Mouse (Mus musculus) lung, postnatal 14 days (tissue): ENCODE measurements around the gene Gm37240.

Source experiments
- DNase-seq: peaks from one replicate; pipeline ENCODE4 v3.0.0; 2021

Gene Gm37240

GRCm38 (mm10) chr3:85163396-85163795 is 723.9 kb downstream of the Gm37240 start:
- DNase-seq: no peak

- no peak for DNase-seq
Measured at GRCm38 (mm10) chr3:85162430-85162829, 724.9 kb downstream of the Gm37240 start.

DNA sequence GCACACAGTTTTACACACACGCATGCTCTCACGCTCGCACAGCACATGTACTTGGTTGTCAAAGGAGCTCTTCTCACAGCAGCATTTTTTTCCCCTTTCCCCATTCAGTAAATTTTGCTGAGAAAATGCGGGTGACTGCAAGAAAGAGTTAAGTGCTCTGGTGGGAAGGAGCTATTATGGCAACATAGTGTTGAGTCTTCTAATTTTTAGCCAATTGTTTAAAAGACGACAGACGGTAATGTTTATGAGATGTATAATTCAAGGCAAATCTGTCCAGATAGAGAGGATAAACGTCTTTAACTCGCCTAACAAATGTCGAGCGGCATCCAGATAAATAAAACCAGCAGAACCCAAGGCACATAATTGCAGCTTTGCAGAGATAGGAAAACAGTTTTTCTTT is 726.5 kb downstream of the Gm37240 start:
- no peak for DNase-seq

- DNase-seq: no peak
Measured at GRCm38 (mm10) chr3:85159631-85160030, 727.7 kb downstream of the Gm37240 start.

DNA sequence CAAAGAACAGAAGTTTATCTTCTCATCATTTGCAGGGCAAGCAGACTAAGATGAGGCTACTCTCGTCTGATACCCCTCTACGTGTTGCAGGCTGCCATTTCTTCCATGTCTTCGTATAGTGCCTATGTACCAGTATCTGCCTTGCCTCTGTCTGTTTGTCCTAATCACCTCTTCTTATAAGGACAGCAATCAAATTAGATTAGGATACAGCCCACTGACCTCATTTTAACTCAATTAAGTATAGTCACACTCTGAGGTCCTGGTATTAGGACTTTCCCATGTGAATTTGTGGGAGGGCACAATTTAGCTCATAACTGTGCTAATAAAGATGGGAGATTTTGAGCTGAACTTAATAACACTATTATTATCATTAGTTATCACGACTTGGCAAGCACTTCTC is 738.5 kb downstream of the Gm37240 start:
- DNase-seq: no peak

DNA sequence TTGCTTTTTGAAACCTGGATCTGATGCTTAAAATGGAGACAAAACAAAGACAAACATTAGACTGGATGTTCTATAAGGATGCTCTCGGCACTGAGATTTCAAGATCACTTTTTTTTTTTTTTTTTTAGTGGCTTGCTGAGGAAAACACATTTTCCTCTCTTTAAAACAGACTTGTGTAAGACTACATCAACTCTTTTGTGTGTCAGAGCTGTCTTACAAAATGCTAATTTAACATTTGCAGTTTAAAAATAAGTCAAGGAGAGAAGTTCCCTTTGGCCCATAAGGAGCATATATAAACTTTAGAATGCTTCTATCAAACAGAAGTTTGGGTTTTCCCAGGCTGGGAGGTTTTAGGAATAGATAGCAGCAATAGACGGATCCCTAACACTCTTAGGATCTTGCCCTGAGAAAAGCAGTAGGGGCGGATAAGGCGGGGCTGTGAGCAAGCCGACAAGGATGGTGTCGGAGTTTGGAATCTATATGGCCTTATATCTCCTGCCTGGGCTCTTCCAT is 739.2 kb downstream of the Gm37240 start:
- no peak for DNase-seq

- peak; percentile 3 for DNase-seq
Measured at GRCm38 (mm10) chr3:85145568-85145967, 741.8 kb downstream of the Gm37240 start.

GRCm38 (mm10) chr3:85145076-85145475 is 742.2 kb downstream of the Gm37240 start:
- DNase-seq: no peak

DNA sequence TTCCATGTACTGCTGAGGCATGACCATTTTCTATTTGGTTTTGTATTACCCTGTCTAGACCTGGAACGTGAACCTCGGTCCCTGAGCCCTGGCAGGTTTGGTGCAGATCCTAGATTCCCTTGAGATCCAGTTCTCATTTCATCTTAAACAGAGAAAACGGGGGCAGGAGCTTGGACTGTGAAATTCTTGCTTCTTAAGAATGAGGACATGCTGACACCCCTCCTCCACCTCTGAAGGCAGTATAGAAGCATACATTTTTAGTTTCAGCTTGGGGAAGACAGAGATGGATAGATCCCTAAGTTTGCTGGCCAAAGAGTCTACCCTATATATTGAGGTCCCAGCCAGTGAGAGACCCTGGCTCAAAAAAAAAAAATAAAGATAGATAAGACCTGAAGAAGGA is 742.9 kb downstream of the Gm37240 start:
- no peak for DNase-seq

DNA sequence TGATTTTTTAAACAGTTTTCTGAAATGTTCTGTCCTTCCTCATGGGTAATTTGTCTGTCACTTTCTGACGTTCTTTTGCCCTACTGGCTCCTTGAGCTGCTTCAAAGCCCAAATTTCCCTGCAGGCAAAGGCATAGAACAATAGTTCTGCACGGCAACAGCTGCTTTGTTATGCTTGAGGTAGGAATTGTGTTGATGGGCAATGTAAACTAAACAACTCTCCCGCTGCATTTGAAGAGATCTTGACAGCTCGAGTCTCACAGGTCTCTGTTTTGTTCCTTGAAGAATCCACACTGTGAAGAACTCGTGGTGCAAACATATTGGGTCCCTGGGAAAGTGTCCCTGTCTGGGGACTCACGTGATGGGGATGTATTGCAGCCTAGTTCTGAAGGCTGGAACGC is 746.8 kb downstream of the Gm37240 start:
- no peak for DNase-seq

- no peak for DNase-seq
Measured at GRCm38 (mm10) chr3:85138407-85138806, 748.9 kb downstream of the Gm37240 start.

DNA sequence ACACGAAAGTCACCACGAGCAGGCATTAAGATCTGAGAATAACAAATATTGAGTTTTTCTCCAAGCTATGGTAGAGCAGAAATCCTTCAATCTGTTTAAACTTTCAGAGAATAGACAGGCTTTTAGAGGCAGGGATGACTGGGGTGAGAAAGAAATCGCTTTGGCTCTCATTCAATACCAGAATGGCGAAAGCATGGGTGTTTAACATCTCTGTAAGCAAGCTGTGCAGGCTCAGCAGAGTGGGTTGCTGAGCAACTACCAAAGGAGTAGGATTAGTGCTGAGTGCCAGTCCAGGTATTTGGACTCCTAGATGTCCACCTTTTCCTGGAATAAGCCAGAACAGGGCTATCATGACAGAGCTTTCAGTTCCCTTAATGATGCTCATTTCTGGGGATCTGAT is 753.8 kb downstream of the Gm37240 start:
- no peak for DNase-seq

- no peak for DNase-seq
Measured at GRCm38 (mm10) chr3:85131878-85132277, 755.4 kb downstream of the Gm37240 start.

DNA sequence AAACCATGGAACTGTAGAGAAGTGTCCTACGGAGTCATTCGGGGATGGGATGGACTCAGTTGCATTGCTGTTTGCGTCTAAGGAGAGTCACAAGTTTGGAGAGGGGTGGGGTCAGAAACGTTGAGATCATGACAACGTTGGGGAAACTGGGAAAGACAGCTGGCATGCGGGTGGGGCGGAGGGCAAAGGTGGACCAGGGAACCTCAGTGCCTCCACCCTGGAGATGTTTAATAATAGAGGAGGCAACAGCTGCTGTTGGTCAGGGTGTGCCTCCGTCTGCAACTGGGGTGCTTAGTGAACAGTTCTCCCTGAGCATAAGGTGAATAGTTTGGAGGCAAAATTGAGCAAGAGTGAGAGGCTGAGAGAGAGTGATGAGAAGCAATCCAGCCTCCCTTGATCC is 758.8 kb downstream of the Gm37240 start:
- no peak for DNase-seq

DNA sequence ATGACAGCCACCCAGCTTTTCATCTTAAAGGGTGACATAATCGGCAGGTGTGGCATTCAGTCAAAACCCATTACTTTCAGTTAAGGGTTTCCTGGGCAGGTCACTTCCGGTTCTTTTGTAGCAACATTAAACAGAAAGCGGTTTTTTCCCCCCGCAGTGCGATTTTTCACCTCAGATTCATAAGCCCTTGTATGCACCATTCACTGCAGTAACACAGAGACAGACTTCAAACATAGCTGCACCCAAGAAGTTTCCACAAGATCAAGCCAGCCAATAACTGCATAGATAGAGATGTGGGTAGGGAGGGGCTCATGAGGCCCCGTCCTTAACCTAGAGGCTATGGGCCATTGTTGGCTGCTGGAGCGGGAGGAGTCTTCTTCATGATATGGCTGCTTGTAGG is 760.3 kb downstream of the Gm37240 start:
- DNase-seq: no peak

DNA sequence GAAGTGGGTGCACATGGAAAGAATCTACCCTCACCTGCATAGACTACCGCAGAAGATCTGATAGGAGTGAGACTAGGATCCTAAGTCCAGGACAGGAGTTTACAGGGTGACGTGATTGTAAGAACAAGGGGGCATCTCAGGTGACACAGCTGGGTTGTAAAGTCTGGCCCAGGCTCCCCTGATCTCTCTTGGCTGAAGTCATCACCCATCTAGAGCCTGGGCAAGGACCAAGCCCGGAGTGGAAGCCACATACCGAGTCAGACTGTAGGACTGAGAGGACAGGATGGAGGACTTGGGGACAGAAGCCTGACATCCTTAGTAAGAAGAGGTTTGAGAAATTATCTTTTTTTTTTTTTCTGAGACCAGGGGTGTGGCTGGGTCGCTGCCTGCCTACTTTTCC is 761.8 kb downstream of the Gm37240 start:
- no peak for DNase-seq

DNA sequence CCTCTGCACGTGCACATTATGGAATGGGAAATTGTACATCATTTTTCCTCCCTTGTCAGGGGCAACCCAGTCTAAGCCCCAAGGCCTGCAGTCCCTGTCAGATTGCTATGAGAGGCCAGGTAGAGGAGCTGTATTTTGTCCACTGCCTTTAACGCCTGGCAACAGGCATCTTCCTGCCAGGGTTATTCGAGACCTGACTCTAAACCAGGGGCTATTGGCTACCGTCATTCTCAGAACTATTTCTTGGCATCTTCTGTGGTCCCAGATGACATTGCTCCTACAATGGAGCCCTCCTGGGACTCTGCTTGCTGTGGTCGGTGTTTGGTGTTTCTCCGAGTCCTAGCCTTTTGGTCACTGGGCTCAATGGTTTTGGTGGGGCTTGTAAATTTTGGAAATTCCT is 762.4 kb downstream of the Gm37240 start:
- no peak for DNase-seq

GRCm38 (mm10) chr3:85124410-85124809 is 762.9 kb downstream of the Gm37240 start:
- DNase-seq: no peak

DNA sequence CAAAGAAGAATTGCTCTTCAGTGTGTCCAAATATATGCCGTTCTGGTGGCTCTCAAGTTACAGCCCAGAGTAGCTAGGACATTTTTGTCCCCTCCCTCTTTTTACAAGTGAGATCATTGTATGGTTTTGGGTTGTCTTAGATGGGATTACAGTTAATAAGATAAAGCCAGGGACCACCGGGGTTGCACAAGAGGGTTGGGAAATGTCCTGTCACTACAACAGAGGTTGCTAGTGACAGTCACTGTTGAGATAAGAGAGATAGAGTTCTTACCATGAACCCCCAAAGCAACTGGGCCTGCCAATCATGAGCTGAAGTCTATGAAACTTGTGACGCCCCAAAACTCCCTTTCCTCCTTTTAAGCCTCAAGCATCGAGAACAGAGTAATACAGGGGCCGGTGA is 769.6 kb downstream of the Gm37240 start:
- DNase-seq: no peak

GRCm38 (mm10) chr3:85117014-85117413 is 770.3 kb downstream of the Gm37240 start:
- no peak for DNase-seq

DNA sequence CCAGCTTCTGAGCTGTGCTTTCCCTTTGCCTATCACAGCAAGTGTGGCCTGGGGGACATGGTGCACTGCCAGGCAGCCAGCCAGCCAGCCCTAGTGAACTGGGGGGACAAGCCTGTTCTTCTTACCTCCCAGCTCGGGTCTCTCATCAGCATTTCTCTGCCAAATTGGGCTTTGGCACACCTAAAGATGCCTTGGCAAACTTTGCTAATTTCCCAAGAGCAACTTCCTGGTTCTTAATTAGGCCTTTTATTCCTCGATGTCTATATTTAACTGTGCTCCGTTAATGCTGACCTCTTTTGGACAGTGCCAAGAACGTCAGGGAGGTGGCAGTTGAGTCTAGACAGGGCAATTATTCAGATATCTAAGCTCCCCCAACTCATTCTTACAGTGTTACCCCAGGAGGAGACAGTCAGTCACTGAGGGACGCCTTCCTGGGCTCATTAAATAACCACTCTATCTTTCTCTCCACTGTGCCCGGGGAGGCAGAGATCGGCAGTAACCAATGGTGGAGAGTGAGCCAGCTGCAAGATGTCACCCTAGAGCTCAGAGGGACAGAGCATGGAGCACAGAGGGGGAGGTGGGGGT is 771.3 kb downstream of the Gm37240 start:
- peak; percentile 4 for DNase-seq

- DNase-seq: no peak
Measured at GRCm38 (mm10) chr3:85113565-85113964, 773.8 kb downstream of the Gm37240 start.

DNA sequence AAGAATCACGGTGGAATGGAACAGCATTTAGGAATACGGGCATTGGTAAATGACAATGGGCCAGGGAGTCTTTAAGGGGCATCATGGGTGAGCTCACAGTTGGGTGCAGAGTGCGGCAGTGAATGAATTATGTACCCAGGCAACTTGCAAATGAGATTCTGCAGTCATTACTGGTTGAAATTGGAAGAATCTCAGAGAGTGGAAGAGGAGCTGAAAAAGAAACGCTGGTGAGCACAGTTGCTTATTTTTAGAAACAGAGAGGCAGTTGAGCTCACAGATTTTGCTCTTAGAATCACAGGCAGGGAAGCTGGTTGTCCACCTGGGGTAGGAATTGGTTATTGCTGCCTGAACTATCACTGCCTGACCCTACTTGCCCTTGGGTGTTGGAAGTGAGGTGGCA is 776.6 kb downstream of the Gm37240 start:
- DNase-seq: no peak

- no peak for DNase-seq
Measured at GRCm38 (mm10) chr3:85109221-85109620, 778.1 kb downstream of the Gm37240 start.

DNA sequence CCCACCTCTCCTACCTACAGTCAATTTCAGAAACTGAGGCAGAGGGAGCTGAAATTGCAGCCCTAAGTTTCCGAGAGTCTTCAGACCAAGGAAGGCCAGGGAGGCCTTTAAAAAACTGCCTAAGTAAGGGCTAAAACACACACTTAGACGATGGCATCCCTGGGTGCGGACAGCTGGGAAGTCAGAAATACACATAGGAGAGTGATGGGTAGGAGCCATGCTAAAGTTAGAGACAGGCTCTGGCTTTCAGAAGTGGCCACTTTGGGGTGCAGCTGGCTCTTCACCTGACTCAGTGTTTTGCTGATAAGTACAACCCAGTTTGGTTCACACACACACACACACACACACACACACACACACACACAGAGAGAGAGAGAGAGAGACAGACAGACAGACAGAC is 778.9 kb downstream of the Gm37240 start:
- DNase-seq: no peak

GRCm38 (mm10) chr3:85106956-85107355 is 780.4 kb downstream of the Gm37240 start:
- DNase-seq: no peak
